Mouse (Mus musculus) heart, postnatal 0 days (tissue): ENCODE data around the gene Zfp385c.

Experiments used
- CTCF ChIP-seq: IDR thresholded peaks from 2 replicates; pipeline ENCODE4 v1.5.1; 2016; ENCODE audit warnings: antibody characterized with exemption, control low read depth, low read depth
- EP300 ChIP-seq: IDR thresholded peaks from 2 replicates; pipeline ENCODE4 v1.6.1; 2016; ENCODE audit warnings: antibody characterized with exemption, low read depth

GRCm38 (mm10) chr11:100613241-100613640 lies 79.0 kb downstream of the Zfp385c start:
- TF ChIP-seq EP300 (no peak), CTCF (no peak)
